Mouse (Mus musculus) thymus, adult 2 months (tissue): ENCODE measurements at regions not wholly inside any gene's neighbourhood (a gene's known extent, or its start where the extent isn't known, plus 50 kb on each side); places are given as distances from the start of the nearest gene placed in this dataset.

Experiments
- DNase-seq: peaks from one replicate; pipeline ENCODE4 v3.0.0; 2021
- H3K27ac ChIP-seq: fragments of 200-500 bp; 2 replicates; pipeline ENCODE4 v1.5.1; 2012; ENCODE audit warnings: low read length, control low read depth; ENCODE audit not compliant: control insufficient read depth, insufficient read depth
- H3K27me3 ChIP-seq: fragments of 200-500 bp; 2 replicates; pipeline ENCODE4 v1.6.1; 2012; ENCODE audit warnings: mild to moderate bottlenecking, low read length, moderate library complexity, mixed read lengths; ENCODE audit not compliant: control insufficient read depth, insufficient read depth
- H3K36me3 ChIP-seq: fragments of 200-500 bp; 2 replicates; pipeline ENCODE4 v1.6.1; 2012; ENCODE audit warnings: mild to moderate bottlenecking, low read length, moderate library complexity; ENCODE audit not compliant: control insufficient read depth, insufficient read depth
- H3K4me1 ChIP-seq: fragments of 200-500 bp; replicated peaks from 2 replicates; pipeline ENCODE4 v1.6.1; 2012; ENCODE audit warnings: low read length; ENCODE audit not compliant: control insufficient read depth, insufficient read depth
- H3K4me3 ChIP-seq: fragments of 200-500 bp; 2 replicates; pipeline ENCODE4 v1.5.1; 2012; ENCODE audit warnings: mild to moderate bottlenecking, low read length, control low read depth, moderate library complexity; ENCODE audit not compliant: control insufficient read depth, insufficient read depth
- CTCF ChIP-seq: fragments of 200-500 bp; IDR thresholded peaks from 2 replicates; pipeline ENCODE4 v1.5.1; 2012; ENCODE audit warnings: mild to moderate bottlenecking, control low read depth, low read length, moderate library complexity, borderline replicate concordance; ENCODE audit not compliant: control insufficient read depth, poor library complexity, insufficient read depth; ENCODE audit errors: extremely low read depth
- POLR2A ChIP-seq: fragments of 200-500 bp; IDR thresholded peaks from 2 replicates; pipeline ENCODE4 v1.6.1; 2012; ENCODE audit warnings: mild to moderate bottlenecking, low read length, control low read depth, moderate library complexity; ENCODE audit not compliant: control insufficient read depth, poor library complexity, insufficient read depth; ENCODE audit errors: extremely low read depth
- WGBS: fragments of 180-500 bp; shearing (Covaris S2); methylation state at CpG from one replicate; pipeline ENCODE4 v1.1.7; 2018; 5-methylcytosine and 5-hydroxymethylcytosine counted together

GRCm38 (mm10) chr11:19400396-19400795 lies 381.6 kb upstream of the Meis1 start:
- no peak for TF ChIP-seq POLR2A
- no peak for TF ChIP-seq CTCF
- Histone ChIP-seq H3K4me3 (no peak overlapping the region), H3K4me1 (no peaks in the 10 kb centered on the region), H3K36me3 (no peaks in the 10 kb centered on the region), H3K27ac (no peak overlapping the region), H3K27me3 (no peaks in the 10 kb centered on the region)
- 92% methylated on average over 7 of the region's 7 CpGs for WGBS
- DNase-seq = no peak

- 97% methylated on average over 2 of the region's 2 CpGs for WGBS
- H3K4me1 ChIP-seq = no peaks in the 10 kb centered on the region
Measured at GRCm38 (mm10) chr11:19420143-19420542, 401.4 kb upstream of the Meis1 start.

GRCm38 (mm10) chr11:19423268-19423667 lies 404.5 kb upstream of the Meis1 start:
- Histone ChIP-seq H3K27ac (no peak overlapping the region), H3K36me3 (no peaks in the 10 kb centered on the region), H3K4me3 (no peak overlapping the region), H3K4me1 (no peaks in the 10 kb centered on the region), H3K27me3 (no peaks in the 10 kb centered on the region)
- no peak for DNase-seq
- TF ChIP-seq CTCF (no peak), POLR2A (no peak)

More at GRCm38 (mm10) chr11:19420143-19420542, 401.4 kb upstream of the Meis1 start:
- no peak overlapping the region for H3K4me3 ChIP-seq
- no peak overlapping the region for H3K27ac ChIP-seq
- DNase-seq = no peak
- H3K27me3 ChIP-seq = no peaks in the 10 kb centered on the region
- H3K36me3 ChIP-seq = no peaks in the 10 kb centered on the region
- TF ChIP-seq CTCF = no peak
- TF ChIP-seq POLR2A = no peak

- H3K27me3 ChIP-seq = no peaks in the 10 kb centered on the region
- H3K36me3 ChIP-seq = no peaks in the 10 kb centered on the region
- no peak overlapping the region for H3K27ac ChIP-seq
- H3K4me1 ChIP-seq = no peaks in the 10 kb centered on the region
- H3K4me3 ChIP-seq = no peak overlapping the region
- WGBS = 83% methylated on average over 20 of the region's 20 CpGs
- DNase-seq = no peak
- TF ChIP-seq POLR2A (no peak), CTCF (no peak)
Measured at GRCm38 (mm10) chr11:19423841-19424815, 405.3 kb upstream of the Meis1 start.

GRCm38 (mm10) chr11:19427559-19427958 lies 408.8 kb upstream of the Meis1 start:
- TF ChIP-seq POLR2A = no peak
- no peak for TF ChIP-seq CTCF
- Histone ChIP-seq H3K36me3 (no peaks in the 10 kb centered on the region), H3K27ac (no peak overlapping the region), H3K4me3 (no peak overlapping the region), H3K4me1 (no peaks in the 10 kb centered on the region), H3K27me3 (no peaks in the 10 kb centered on the region)
- WGBS = 95% methylated on average over 1 of the region's 1 CpGs
- DNase-seq = no peak

- H3K4me1 ChIP-seq = no peaks in the 10 kb centered on the region
Measured at GRCm38 (mm10) chr11:19433680-19434619, 415.2 kb upstream of the Meis1 start.

More at GRCm38 (mm10) chr11:19433680-19434619, 415.2 kb upstream of the Meis1 start:
- DNase-seq = no peak
- no peak for TF ChIP-seq CTCF
- TF ChIP-seq POLR2A = no peak
- Histone ChIP-seq H3K4me3 (no peak overlapping the region), H3K27ac (no peak overlapping the region), H3K27me3 (no peaks in the 10 kb centered on the region), H3K36me3 (no peaks in the 10 kb centered on the region)
- WGBS = 92% methylated on average over 13 of the region's 13 CpGs
